Mouse (Mus musculus) granulocyte monocyte progenitor cell, adult 5-6 weeks (primary cell): ENCODE measurements around the gene Bcl2a1d. TPM values are rescaled to one million over a fixed set of nuclear protein-coding genes. Genes with fewer than 3 reads are reported as not detected.
A peak's percentile ranks its signal among the peaks of the same experiment; 100 is the strongest.
"Not testable (repeated sequence)": the region's sequence is repeated elsewhere in the genome, so short reads cannot be mapped to it uniquely, and the experiment has no call there.

Source experiments
- ATAC-seq: replicated peaks from 2 replicates; pipeline ENCODE4 v1.8.0; 2016; ENCODE audit warnings: mild to moderate bottlenecking, moderate TSS enrichment, inconsistent platforms; ENCODE audit not compliant: poor library complexity, severe bottlenecking
- total RNA-seq, 2 experiments: library from RNA; stranded (forward) in 1 of 2; stranded (reverse) in 1 of 2; fragments of 200-712, 200-1000 nt in 1 of 2; fragments of >200 nt in 1 of 2; fragmentation: Nextera tagmentation in 1 of 2; gene quantifications; 2 replicates each; pipeline ENCODE4 v1.2.3; 2014 to 2017

The Bcl2a1d gene
- total RNA-seq, 2 experiments from 2014 or later = not detected

DNA sequence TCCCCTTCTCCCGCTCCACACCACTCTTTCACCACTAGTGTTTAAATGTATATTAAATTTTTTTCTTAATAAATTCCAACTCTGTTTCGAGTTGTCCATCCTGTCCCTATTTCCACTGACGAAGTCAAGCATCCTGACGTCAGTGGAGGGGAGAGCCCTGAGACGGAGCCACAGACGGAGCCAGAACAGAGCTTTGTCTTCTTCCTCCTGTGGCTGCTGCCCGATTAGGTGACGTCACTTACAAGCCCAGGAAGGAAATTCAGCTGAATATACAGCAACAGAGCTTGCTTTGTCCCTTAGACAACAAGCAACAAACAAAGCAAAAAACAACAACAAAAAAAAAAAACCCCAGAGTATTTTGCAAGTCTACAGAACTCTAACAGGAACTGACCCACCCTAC is 26.6 kb downstream of the Bcl2a1d start:
- ATAC-seq = not testable (repeated sequence)

- ATAC-seq = peak; percentile 52; the same call in 1 of the 2 replicates
Observed at GRCm38 (mm10) chr9:88698746-88699145, 33.0 kb downstream of the Bcl2a1d start.

DNA sequence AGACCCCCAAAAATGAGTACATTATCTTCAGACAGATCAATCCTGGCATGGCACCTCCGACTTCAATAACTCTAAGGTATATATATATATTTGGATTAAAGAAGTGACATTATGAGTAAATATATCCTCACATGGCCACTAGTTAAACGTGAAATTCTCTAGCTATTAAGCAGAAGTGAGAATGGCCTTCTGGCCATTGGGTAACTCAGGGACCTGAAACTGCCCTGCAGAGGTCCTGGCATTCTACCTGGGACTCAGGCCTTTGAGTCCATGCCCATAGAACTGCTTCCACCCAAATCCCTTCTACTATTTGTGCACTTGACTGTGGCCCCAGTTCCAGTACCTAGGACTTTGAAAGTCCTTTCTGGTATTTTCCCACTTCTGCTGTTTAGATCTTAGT is 40.4 kb downstream of the Bcl2a1d start:
- ATAC-seq = peak; percentile 72

GRCm38 (mm10) chr9:88689451-88689850 is 42.3 kb downstream of the Bcl2a1d start:
- not testable (repeated sequence) for ATAC-seq

GRCm38 (mm10) chr9:88686719-88687118 is 45.0 kb downstream of the Bcl2a1d start:
- not testable (repeated sequence) for ATAC-seq

Other genes with a start within 250 kb of the Bcl2a1d start
- 231 and 250 TPM in 2 replicates for gene Syncrip, start 249.3 kb downstream of the Bcl2a1d start, total RNA-seq (2014; fragmentation: Nextera tagmentation)
- gene Syncrip, start 249.3 kb downstream of the Bcl2a1d start, total RNA-seq (2017) = 274 and 276 TPM in 2 replicates
- 8.9 and 12.4 TPM in 2 replicates for gene Zfp949, start 183.9 kb downstream of the Bcl2a1d start, total RNA-seq (2014; fragmentation: Nextera tagmentation)
- gene Zfp949, start 183.9 kb downstream of the Bcl2a1d start, total RNA-seq (2017) = 7.3 and 10.6 TPM in 2 replicates
- not detected in 2 replicates for gene Trim43a, start 151.0 kb downstream of the Bcl2a1d start, total RNA-seq (2014; fragmentation: Nextera tagmentation)
- not detected in 2 replicates for gene Trim43a, start 151.0 kb downstream of the Bcl2a1d start, total RNA-seq (2017)
- gene Mthfsl, start 11.6 kb downstream of the Bcl2a1d start, total RNA-seq (2014; fragmentation: Nextera tagmentation) = 20.8 and 41.6 TPM in 2 replicates
- 14.0 and 22.6 TPM in 2 replicates for gene Mthfsl, start 11.6 kb downstream of the Bcl2a1d start, total RNA-seq (2017)
- not detected in 2 replicates for gene Trim43c, start 107.2 kb upstream of the Bcl2a1d start, total RNA-seq (2014; fragmentation: Nextera tagmentation)
- gene Trim43c, start 107.2 kb upstream of the Bcl2a1d start, total RNA-seq (2017) = 0.10 and 0.60 TPM in 2 replicates
- gene Bcl2a1a, start 225.0 kb upstream of the Bcl2a1d start, total RNA-seq (2014; fragmentation: Nextera tagmentation) = not detected in 2 replicates
- gene Bcl2a1a, start 225.0 kb upstream of the Bcl2a1d start, total RNA-seq (2017) = 1.0 TPM in 1 of 2 replicates, not detected in the other